Mouse (Mus musculus) forebrain, embryonic 10.5 days (tissue): ENCODE results near the gene Arpc2. TPM values are rescaled to one million over a fixed set of nuclear protein-coding genes. Genes with fewer than 3 reads are reported as not detected.

Experiments
- microRNA counts: library from miRNA; unstranded; fragments of <30 nt; microRNA quantifications from one replicate; lab custom pipeline; 2017
- microRNA-seq: library from miRNA; unstranded; fragments of <30 nt; microRNA quantifications from one replicate; pipeline ENCODE4, GENCODE M21; 2017
- polyA plus RNA-seq: library from polyadenylated mRNA; unstranded; fragments of >200 nt; fragmentation: Nextera tagmentation; extraction: Ambion mirVana; gene quantifications from 2 replicates; pipeline ENCODE4 v1.2.1, GENCODE M21; 2016

Arpc2 gene
- polyA plus RNA-seq, 1 experiment from 2014 or later: 345 TPM

MicroRNAs encoded within 50 kb of the gene (microRNA counts, 519-probe panel; counts per million panel counts)
- microRNA mmu-miR-1928 (lab: Ali Mortazavi, UCI): 341 counts per million, percentile 65 among the panel's probes with 10 or more counts

Small RNA genes lying within 50 kb of the gene (microRNA-seq; reads per million reads assigned to microRNA genes)
- gene Mir1928: not detected

Other genes starting within 250 kb of the Arpc2 start
- 11.6 and 15.9 TPM in 2 replicates for gene Tns1, start 111.6 kb upstream of the Arpc2 start, polyA plus RNA-seq
- gene Rufy4, start 110.5 kb upstream of the Arpc2 start, polyA plus RNA-seq: 0.27 and 0.35 TPM in 2 replicates
- 0.05 and 0.14 TPM in 2 replicates for gene Cxcr2, start 82.1 kb upstream of the Arpc2 start, polyA plus RNA-seq
- not detected in 2 replicates for gene Cxcr1, start 41.5 kb upstream of the Arpc2 start, polyA plus RNA-seq
- 0.14 and 0.33 TPM in 2 replicates for gene Gpbar1, start 42.5 kb downstream of the Arpc2 start, polyA plus RNA-seq
- gene Aamp, start 48.7 kb downstream of the Arpc2 start, polyA plus RNA-seq: 245 and 246 TPM in 2 replicates
- 99.7 and 101 TPM in 2 replicates for gene Pnkd, start 48.8 kb downstream of the Arpc2 start, polyA plus RNA-seq
- 8.1 and 8.3 TPM in 2 replicates for gene Tmbim1, start 69.5 kb downstream of the Arpc2 start, polyA plus RNA-seq
- 0.12 and 0.34 TPM in 2 replicates for gene Catip, start 126.0 kb downstream of the Arpc2 start, polyA plus RNA-seq
- 2.7 and 2.9 TPM in 2 replicates for gene Slc11a1, start 139.1 kb downstream of the Arpc2 start, polyA plus RNA-seq
- 38.0 and 38.2 TPM in 2 replicates for gene Ctdsp1, start 155.4 kb downstream of the Arpc2 start, polyA plus RNA-seq
- 0.12 and 0.17 TPM in 2 replicates for gene Vil1, start 173.3 kb downstream of the Arpc2 start, polyA plus RNA-seq